Mouse (Mus musculus): ENCODE data around the gene Actr1b.
A peak's percentile ranks its signal among the peaks of the same experiment; 100 is the strongest.

The Actr1b gene

GRCm38 (mm10) chr1:36714311-36714710 is at the start of gene Actr1b:
TSS of gene Actr1b (minus strand) at chr1:36714422.
- no peak for DNase-seq

- DNase-seq: peak in 1 of 2 experiments; percentile 18
Measured at GRCm38 (mm10) chr1:36761568-36761967, 47.3 kb upstream of the Actr1b start, which contains the start of gene Zap70. TSS of gene Zap70 (plus strand) at chr1:36761798.

- peak in 1 of 2 experiments; percentile 11 for DNase-seq
Measured at GRCm38 (mm10) chr1:36761061-36761460, 46.8 kb upstream of the Actr1b start.

GRCm38 (mm10) chr1:36760401-36760800 is 46.2 kb upstream of the Actr1b start:
- peak in 1 of 2 experiments; percentile 13 for DNase-seq

GRCm38 (mm10) chr1:36759076-36759475 is 44.9 kb upstream of the Actr1b start:
- DNase-seq: no peak

- peak in 1 of 2 experiments; percentile 13 for DNase-seq
Measured at GRCm38 (mm10) chr1:36758553-36758952, 44.3 kb upstream of the Actr1b start.

- no peak for DNase-seq
Measured at GRCm38 (mm10) chr1:36753932-36754675, 39.9 kb upstream of the Actr1b start.

GRCm38 (mm10) chr1:36746452-36746851 is 32.2 kb upstream of the Actr1b start:
- peak; percentile 30 to 45 for DNase-seq

- peak in 1 of 2 experiments; percentile 6 for DNase-seq
Measured at GRCm38 (mm10) chr1:36745661-36746060, 31.4 kb upstream of the Actr1b start.

- DNase-seq: peak; percentile 65 to 80
Measured at GRCm38 (mm10) chr1:36744268-36744944, 30.2 kb upstream of the Actr1b start.

GRCm38 (mm10) chr1:36743046-36743445 is 28.8 kb upstream of the Actr1b start:
- DNase-seq: peak in 1 of 2 experiments; percentile 8

GRCm38 (mm10) chr1:36739231-36739630 is 25.0 kb upstream of the Actr1b start:
- DNase-seq: peak in 1 of 2 experiments; percentile 5

GRCm38 (mm10) chr1:36737300-36737699 is 23.1 kb upstream of the Actr1b start:
- peak; percentile 50 to 82 for DNase-seq

GRCm38 (mm10) chr1:36724057-36724431 is 9.8 kb upstream of the Actr1b start:
- DNase-seq: no peak

GRCm38 (mm10) chr1:36723146-36724056 is 9.2 kb upstream of the Actr1b start:
- no peak for DNase-seq

- DNase-seq: no peak
Measured at GRCm38 (mm10) chr1:36718786-36719185, 4.6 kb upstream of the Actr1b start.

- DNase-seq: no peak
Measured at GRCm38 (mm10) chr1:36711104-36711503, 3.1 kb downstream of the Actr1b start.

GRCm38 (mm10) chr1:36709854-36710280 is 4.4 kb downstream of the Actr1b start, which contains the start of gene 4933424G06Rik:
TSS of gene 4933424G06Rik (plus strand) at chr1:36710149.
- DNase-seq: peak; percentile 98 to 99

GRCm38 (mm10) chr1:36709055-36709853 is 5.0 kb downstream of the Actr1b start:
- peak; percentile 45 to 50 for DNase-seq

GRCm38 (mm10) chr1:36708626-36709025 is 5.6 kb downstream of the Actr1b start:
- no peak for DNase-seq

GRCm38 (mm10) chr1:36707797-36708196 is 6.4 kb downstream of the Actr1b start:
- no peak for DNase-seq

- DNase-seq: no peak
Measured at GRCm38 (mm10) chr1:36707166-36707565, 7.1 kb downstream of the Actr1b start.
